Mouse (Mus musculus): ENCODE measurements around the gene Prpf18.
"Not testable (repeated sequence)": the region's sequence is repeated elsewhere in the genome, so short reads cannot be mapped to it uniquely, and the experiment has no call there.

The Prpf18 gene

GRCm38 (mm10) chr2:4651500-4652285, at the start of gene Prpf18:
Gene Prpf18, minus strand, starts transcription at chr2:4652113.
- peak; percentile 78 to 86 for DNase-seq (ENCODE audit: low spot score in 2 of 2)

DNA sequence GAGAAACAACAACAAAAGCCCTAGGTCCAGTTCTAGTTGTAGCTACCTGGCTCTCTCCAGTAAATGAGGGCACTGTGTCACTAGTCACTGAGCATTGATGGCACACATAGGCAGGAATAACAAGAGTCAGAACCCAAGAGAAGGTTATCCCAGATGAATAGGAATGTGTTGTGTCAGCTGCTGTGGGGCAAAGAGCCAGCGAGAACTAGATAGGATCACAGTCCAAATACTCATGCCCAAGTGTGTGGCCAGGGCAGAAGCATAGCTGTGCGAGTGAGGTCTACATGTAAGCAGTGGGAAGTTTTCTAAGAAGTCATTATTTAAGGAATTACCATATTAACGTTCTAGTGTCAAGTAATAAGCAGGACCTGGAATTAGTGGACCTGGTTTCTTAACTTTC, 28.0 kb upstream of the Prpf18 start:
- no peak for DNase-seq (ENCODE audit: low spot score in 2 of 2)

DNA sequence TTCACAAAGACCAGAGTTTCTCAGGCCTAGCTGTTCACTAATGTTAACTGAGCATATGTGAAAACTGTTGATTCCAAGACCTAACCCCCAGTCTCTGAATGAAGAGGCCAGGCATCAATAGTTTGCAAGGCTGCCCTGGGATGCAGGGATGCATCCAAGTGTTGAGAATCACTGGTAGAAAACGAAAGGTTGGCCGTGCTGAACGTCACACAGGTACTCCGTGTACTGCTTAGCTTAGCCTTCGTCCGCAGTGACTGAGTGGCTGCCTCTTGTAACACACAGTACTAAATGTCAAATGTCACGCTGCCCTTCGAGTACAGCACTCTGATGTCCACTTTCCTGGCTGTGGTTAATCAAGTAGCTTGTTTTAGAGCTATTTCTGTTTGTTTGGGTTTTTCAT, 19.7 kb upstream of the Prpf18 start:
- no peak for DNase-seq (ENCODE audit: low spot score in 2 of 2)

GRCm38 (mm10) chr2:4669701-4670100, 17.8 kb upstream of the Prpf18 start:
- no peak for DNase-seq (ENCODE audit: low spot score in 2 of 2)

DNA sequence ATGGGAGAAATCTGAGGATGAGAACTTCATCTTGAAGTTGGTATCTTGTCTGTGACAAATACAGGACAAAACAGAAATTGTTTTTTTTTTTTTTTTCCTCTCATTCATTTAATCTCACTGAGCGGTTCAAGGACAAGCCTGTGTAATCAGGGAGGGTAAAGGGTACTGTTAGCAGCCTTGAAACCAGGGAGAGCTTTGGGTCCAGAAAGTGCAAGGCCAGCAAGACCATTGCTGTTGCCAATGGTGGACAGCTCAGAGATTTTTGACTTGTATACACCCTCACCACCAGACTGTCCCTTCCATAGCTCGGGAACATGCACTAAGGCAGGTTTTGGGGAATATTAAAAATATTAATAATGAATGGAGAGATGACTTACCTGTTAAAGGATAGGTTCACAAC, 16.7 kb upstream of the Prpf18 start:
- DNase-seq (ENCODE audit: low spot score in 2 of 2): no peak

DNA sequence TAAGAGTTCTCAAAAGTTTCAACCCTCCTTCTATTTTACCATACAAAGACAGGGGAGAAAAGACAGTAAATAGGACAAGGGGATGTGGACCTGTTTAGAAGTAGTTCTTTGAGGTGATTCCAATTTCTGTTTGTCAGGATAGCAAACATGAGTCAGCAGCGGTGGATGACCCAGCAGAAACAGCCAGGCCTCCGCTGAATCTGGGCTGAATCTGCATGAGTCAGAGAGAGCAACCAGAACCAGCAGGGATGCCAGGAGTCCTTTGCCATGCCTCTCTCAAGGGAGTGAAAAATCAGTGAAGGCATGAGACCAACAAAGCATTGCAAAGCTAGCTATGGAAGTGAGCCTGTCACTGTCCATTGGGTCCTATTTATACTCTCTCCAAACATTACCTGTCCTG, 8.8 kb upstream of the Prpf18 start:
- no peak for DNase-seq (ENCODE audit: low spot score in 2 of 2)

GRCm38 (mm10) chr2:4649646-4650045, 2.3 kb downstream of the Prpf18 start:
- no peak for DNase-seq (ENCODE audit: low spot score in 2 of 2)

GRCm38 (mm10) chr2:4648094-4648493, 3.8 kb downstream of the Prpf18 start:
- DNase-seq (ENCODE audit: low spot score in 2 of 2): no peak

- DNase-seq (ENCODE audit: low spot score in 2 of 2): no peak
These were observed 6.8 kb downstream of the Prpf18 start for GRCm38 (mm10) chr2:4645066-4645465.

GRCm38 (mm10) chr2:4638189-4638588, 13.7 kb downstream of the Prpf18 start:
- no peak for DNase-seq (ENCODE audit: low spot score in 2 of 2)

DNA sequence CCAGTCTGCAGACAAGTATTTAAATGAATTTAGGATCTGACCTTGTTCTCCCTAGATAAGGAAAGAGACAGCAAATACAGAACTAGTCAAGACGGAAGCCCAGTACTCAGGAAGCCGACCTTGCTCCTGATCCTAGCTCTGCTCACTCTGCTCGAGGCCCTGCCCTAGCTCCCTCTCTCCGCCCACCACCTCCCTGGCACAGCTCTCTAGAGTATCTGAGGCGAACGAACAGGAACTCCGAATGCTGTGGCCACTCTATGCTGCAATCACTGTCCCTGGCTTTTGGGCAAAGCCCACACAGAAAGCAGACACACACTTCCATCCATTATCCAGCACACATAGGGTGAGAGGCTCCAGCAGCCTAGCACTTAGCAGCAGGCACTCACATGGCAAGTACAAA, 15.3 kb downstream of the Prpf18 start:
- DNase-seq (ENCODE audit: low spot score in 2 of 2): no peak

DNA sequence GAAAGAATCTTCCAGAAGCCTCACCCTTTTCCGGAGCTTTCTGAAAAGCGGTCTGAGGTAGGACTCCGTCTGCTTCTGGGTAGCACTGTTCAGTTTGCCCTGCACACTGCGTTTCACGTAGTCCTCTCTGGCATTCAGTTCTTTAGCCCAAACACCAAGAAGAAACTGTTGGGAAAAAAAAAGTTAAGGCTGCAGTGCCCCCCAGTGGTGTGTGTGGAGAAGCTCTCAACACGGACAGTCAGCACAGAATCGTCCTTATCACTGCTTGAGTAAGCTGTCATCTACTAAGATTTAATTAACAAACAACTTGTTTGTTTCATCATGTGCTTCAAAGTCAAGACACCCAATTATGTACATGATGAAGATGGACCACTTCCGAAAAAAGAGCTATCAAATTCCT, 16.1 kb downstream of the Prpf18 start:
- no peak for DNase-seq (ENCODE audit: low spot score in 2 of 2)

GRCm38 (mm10) chr2:4630197-4630835, 21.6 kb downstream of the Prpf18 start:
- DNase-seq (ENCODE audit: low spot score in 2 of 2): no peak

GRCm38 (mm10) chr2:4629470-4629869, 22.4 kb downstream of the Prpf18 start:
- DNase-seq (ENCODE audit: low spot score in 2 of 2): no peak

DNA sequence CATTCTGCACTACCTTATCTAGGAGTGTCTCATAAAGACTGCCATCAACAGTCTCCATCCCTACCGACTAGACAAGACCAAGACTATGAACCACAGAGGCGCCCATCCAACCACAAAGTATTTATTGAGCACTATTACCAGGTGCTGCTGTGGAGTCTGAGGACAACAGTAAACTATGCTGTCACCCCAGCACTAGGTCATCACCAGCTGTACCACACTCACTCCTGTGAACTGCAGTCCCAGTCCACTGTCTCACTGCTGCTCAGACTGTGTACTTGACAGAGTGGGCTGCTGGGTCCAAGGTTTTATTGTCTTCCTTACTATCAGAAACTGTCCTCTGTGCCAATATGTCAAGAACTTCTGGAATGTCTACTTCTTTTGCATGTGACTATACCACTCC, 23.0 kb downstream of the Prpf18 start:
- no peak for DNase-seq (ENCODE audit: low spot score in 2 of 2)

GRCm38 (mm10) chr2:4626911-4627310, 25.0 kb downstream of the Prpf18 start:
- DNase-seq (ENCODE audit: low spot score in 2 of 2): no peak

DNA sequence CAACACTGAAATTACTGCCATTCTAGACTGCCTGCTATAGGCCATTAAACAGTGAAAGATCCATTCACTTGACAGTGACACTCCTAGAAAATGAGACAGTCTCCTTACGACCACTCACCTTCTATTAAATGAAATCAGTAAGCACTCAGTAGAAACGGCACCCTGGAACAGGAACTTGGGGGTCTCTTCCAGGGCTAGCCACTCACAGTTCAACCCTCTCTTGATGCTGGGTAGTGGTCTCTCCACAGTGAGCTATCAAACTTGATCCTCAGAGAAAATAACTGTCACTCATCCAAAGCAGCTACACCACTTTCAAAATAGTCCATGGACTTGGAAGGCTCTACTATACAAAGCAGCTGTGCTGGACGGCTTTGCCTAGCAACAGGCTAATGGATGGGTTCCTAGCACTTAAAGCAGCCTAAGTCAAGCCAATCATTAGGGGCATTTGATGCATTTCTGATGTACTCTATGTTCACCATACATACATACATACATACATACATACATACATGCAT, 30.4 kb downstream of the Prpf18 start:
- no peak for DNase-seq (ENCODE audit: low spot score in 2 of 2)

GRCm38 (mm10) chr2:4620640-4621401, 31.1 kb downstream of the Prpf18 start:
- DNase-seq (ENCODE audit: low spot score in 2 of 2): peak in 1 of 2 experiments; percentile 26

DNA sequence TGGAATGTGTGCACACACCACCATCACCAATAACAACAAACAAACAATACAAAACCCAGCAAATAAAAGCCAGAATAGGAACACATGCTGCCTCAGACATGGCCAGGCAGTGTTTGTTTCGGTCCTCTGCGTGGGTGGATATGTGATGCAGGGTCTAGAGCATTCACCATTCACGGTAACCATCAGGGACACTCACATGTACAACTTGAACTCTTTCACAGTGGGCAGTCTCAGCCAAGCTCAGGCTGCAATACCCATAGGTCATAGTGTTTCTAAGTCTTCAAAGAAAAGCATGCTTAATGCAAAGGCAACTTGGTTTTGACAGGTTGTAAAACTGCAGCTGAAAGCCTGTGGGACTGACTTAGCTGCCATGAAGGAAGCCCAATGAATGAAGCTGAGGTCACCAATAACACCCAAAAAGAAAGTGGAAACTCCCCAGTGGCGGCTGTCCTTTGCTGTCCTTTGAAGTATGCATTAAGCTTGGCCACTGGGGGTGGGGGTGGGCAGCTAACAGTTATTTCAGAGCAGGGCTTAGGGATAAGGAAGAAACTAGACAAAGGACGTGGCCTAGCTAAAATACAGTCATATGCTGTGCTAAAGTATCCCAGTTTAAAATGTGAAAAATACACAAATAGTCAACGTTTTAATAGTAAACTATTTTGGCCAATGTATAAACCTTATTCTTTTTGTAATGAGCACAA, 31.9 kb downstream of the Prpf18 start:
- no peak for DNase-seq (ENCODE audit: low spot score in 2 of 2)

DNA sequence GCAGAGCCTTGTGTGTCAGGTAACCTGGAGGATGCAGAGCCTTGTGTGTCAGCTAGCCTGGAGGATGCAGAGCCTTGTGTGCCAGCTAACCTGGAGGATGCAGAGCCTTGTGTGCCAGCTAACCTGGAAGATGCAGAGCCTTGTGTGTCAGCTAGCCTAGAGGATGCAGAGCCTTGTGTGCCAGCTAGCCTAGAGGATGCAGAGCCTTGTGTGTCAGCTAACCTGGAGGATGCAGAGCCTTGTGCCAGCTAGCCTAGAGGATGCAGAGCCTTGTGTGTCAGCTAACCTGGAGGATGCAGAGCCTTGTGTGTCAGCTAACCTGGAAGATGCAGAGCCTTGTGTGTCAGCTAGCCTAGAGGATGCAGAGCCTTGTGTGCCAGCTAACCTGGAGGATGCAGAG, 32.8 kb downstream of the Prpf18 start:
- DNase-seq (ENCODE audit: low spot score in 2 of 2): not testable (repeated sequence)

DNA sequence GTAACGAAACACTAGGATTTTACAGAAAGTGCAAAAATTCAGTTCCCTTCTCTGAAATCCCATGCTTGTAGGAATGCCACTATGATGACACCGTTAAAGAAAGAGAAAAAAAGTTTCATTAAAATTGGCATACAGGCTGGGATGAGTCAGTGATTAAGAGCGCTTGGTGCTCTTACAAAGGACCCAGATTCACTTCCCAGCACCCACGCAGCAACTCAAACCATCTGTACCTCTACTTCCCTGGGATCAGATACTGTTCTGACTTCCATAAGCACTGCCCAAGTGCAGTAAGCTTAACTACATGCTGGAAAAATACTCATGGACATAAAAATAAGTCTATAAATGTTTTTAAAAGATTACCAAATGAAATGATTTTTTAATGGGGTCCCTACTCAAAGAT, 34.9 kb downstream of the Prpf18 start:
- no peak for DNase-seq (ENCODE audit: low spot score in 2 of 2)

DNA sequence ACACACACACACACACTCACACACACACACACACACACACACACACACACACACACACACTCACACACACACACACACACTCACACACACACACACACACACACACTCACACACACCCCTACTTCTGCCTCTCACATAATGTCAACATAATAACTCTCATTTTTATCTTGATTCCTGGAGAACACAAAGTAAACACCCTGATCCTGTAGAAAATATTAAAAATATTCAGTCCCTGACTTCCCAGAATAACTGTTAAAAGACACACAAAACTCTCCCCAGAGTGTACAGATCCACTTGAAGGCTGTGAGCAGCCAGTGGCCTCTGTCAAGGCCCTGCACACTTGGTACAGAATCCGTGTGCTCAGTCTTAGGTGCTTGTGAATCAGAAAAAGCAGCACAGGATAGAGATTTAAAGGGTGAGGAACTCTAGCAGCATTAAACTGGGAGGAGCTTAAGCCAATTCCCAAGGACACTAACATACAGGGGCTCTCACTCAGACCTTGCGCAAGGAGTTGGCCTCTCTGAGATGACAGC, 36.8 kb downstream of the Prpf18 start:
- no peak for DNase-seq (ENCODE audit: low spot score in 2 of 2)

Measured in urinary bladder, postnatal 36 days (tissue).